Mouse (Mus musculus): Measurements from ENCODE around the gene Zfp94. TPM values are rescaled to one million over a fixed set of nuclear protein-coding genes. Genes with fewer than 3 reads are reported as not detected.
A peak's percentile ranks its signal among the peaks of the same experiment; 100 is the strongest.

Gene Zfp94
- polyA plus RNA-seq, 1 experiment from 2014 or later, result 13.2 TPM

- Histone ChIP-seq H3K36me3 (ENCODE audit: control insufficient read depth, insufficient read depth, low read length) (no peaks in the 10 kb centered on the region), H3K27me3 (ENCODE audit: control insufficient read depth, insufficient read depth, low read length) (no peaks in the 10 kb centered on the region), H3K27ac (replicated peaks; ENCODE audit: low read depth, low read length) (no peak overlapping the region), H3K9me3 (ENCODE audit: control insufficient read depth, low read length) (no peaks in the 10 kb centered on the region), H3K9ac (ENCODE audit: low read length) (peak overlapping the region; percentile 27; the same call in 1 of the 2 replicates), H3K4me2 (ENCODE audit: low read depth, severe bottlenecking) (peak overlapping the region; percentile 56), H3K4me3 (ENCODE audit: low read depth, low read length) (peak overlapping the region; percentile 26), H3K4me1 (ENCODE audit: control insufficient read depth, insufficient read depth, low read length) (no peaks in the 10 kb centered on the region)
- ATAC-seq (ENCODE audit: insufficient number of reproducible peaks, low FRiP score, low TSS enrichment, low read depth) (no peak), DNase-seq (ENCODE audit: low spot score) (peak; percentile 27)
- 49% methylated on average over 20 of the region's 20 CpGs for WGBS
These were observed 10.0 kb upstream of the Zfp94 start for GRCm38 (mm10) chr7:24326273-24327135.

GRCm38 (mm10) chr7:24325675-24326128 lies 9.2 kb upstream of the Zfp94 start:
- Histone ChIP-seq H3K4me2 (ENCODE audit: low read depth, severe bottlenecking) (peak overlapping the region; percentile 56), H3K9ac (ENCODE audit: low read length) (peak overlapping the region; percentile 27; the same call in 1 of the 2 replicates), H3K36me3 (ENCODE audit: control insufficient read depth, insufficient read depth, low read length) (no peaks in the 10 kb centered on the region), H3K27ac (replicated peaks; ENCODE audit: low read depth, low read length) (no peak overlapping the region), H3K9me3 (ENCODE audit: control insufficient read depth, low read length) (no peaks in the 10 kb centered on the region), H3K4me1 (ENCODE audit: control insufficient read depth, insufficient read depth, low read length) (no peaks in the 10 kb centered on the region), H3K27me3 (ENCODE audit: control insufficient read depth, insufficient read depth, low read length) (no peaks in the 10 kb centered on the region), H3K4me3 (ENCODE audit: low read depth, low read length) (peak overlapping the region; percentile 26)
- 9% methylated on average over 13 of the region's 13 CpGs for whole genome bisulfite sequencing
- ATAC-seq (ENCODE audit: insufficient number of reproducible peaks, low FRiP score, low TSS enrichment, low read depth) (peak; percentile 75; the same call in 1 of the 2 replicates), DNase-seq (ENCODE audit: low spot score) (peak; percentile 65)

- peak overlapping the region; percentile 56 for H3K4me2 ChIP-seq (ENCODE audit: low read depth, severe bottlenecking)
- 94% methylated on average over 6 of the region's 6 CpGs for WGBS
- H3K27ac ChIP-seq (replicated peaks; ENCODE audit: low read depth, low read length), result no peak overlapping the region
- no peaks in the 10 kb centered on the region for H3K9me3 ChIP-seq (ENCODE audit: control insufficient read depth, low read length)
- no peak overlapping the region for H3K9ac ChIP-seq (ENCODE audit: low read length)
- H3K36me3 ChIP-seq (ENCODE audit: control insufficient read depth, insufficient read depth, low read length), result no peaks in the 10 kb centered on the region
- DNase-seq (ENCODE audit: low spot score) (no peak), ATAC-seq (ENCODE audit: insufficient number of reproducible peaks, low FRiP score, low TSS enrichment, low read depth) (no peak)
- H3K4me1 ChIP-seq (ENCODE audit: control insufficient read depth, insufficient read depth, low read length), result no peaks in the 10 kb centered on the region
- H3K27me3 ChIP-seq (ENCODE audit: control insufficient read depth, insufficient read depth, low read length), result no peaks in the 10 kb centered on the region
- no peak overlapping the region for H3K4me3 ChIP-seq (ENCODE audit: low read depth, low read length)
These were observed 8.7 kb upstream of the Zfp94 start for GRCm38 (mm10) chr7:24325197-24325596.

- no peak for ATAC-seq (ENCODE audit: insufficient number of reproducible peaks, low FRiP score, low TSS enrichment, low read depth)
- H3K27me3 ChIP-seq (ENCODE audit: control insufficient read depth, insufficient read depth, low read length), result no peaks in the 10 kb centered on the region
- WGBS, result 76% methylated on average over 4 of the region's 4 CpGs
- H3K4me2 ChIP-seq (ENCODE audit: low read depth, severe bottlenecking), result no peak overlapping the region
- no peak overlapping the region for H3K4me3 ChIP-seq (ENCODE audit: low read depth, low read length)
- no peaks in the 10 kb centered on the region for H3K9me3 ChIP-seq (ENCODE audit: control insufficient read depth, low read length)
- no peaks in the 10 kb centered on the region for H3K4me1 ChIP-seq (ENCODE audit: control insufficient read depth, insufficient read depth, low read length)
- H3K9ac ChIP-seq (ENCODE audit: low read length), result no peak overlapping the region
- DNase-seq (ENCODE audit: low spot score), result no peak
- no peaks in the 10 kb centered on the region for H3K36me3 ChIP-seq (ENCODE audit: control insufficient read depth, insufficient read depth, low read length)
- no peak overlapping the region for H3K27ac ChIP-seq (replicated peaks; ENCODE audit: low read depth, low read length)
These were observed 6.1 kb upstream of the Zfp94 start for GRCm38 (mm10) chr7:24322593-24322992.

- 68% methylated on average over 6 of the region's 6 CpGs for WGBS
- Histone ChIP-seq H3K36me3 (ENCODE audit: control insufficient read depth, insufficient read depth, low read length) (no peaks in the 10 kb centered on the region), H3K27ac (replicated peaks; ENCODE audit: low read depth, low read length) (no peak overlapping the region), H3K27me3 (ENCODE audit: control insufficient read depth, insufficient read depth, low read length) (no peaks in the 10 kb centered on the region), H3K4me3 (ENCODE audit: low read depth, low read length) (no peak overlapping the region), H3K4me1 (ENCODE audit: control insufficient read depth, insufficient read depth, low read length) (peaks cover 6% of the 10 kb centered on the region; the same call in 1 of the 2 replicates), H3K9ac (ENCODE audit: low read length) (no peak overlapping the region), H3K9me3 (ENCODE audit: control insufficient read depth, low read length) (no peaks in the 10 kb centered on the region), H3K4me2 (ENCODE audit: low read depth, severe bottlenecking) (no peak overlapping the region)
- DNase-seq (ENCODE audit: low spot score), result no peak
- no peak for ATAC-seq (ENCODE audit: insufficient number of reproducible peaks, low FRiP score, low TSS enrichment, low read depth)
These were observed 2.5 kb upstream of the Zfp94 start for GRCm38 (mm10) chr7:24318942-24319341.

- H3K9me3 ChIP-seq (ENCODE audit: control insufficient read depth, low read length), result no peaks in the 10 kb centered on the region
- no peaks in the 10 kb centered on the region for H3K27me3 ChIP-seq (ENCODE audit: control insufficient read depth, insufficient read depth, low read length)
- 33% methylated on average over 29 of the region's 29 CpGs for WGBS
- peaks cover 6% of the 10 kb centered on the region; the same call in 1 of the 2 replicates for H3K4me1 ChIP-seq (ENCODE audit: control insufficient read depth, insufficient read depth, low read length)
- ATAC-seq (ENCODE audit: insufficient number of reproducible peaks, low FRiP score, low TSS enrichment, low read depth) (peak; percentile 36; the same call in 1 of the 2 replicates), DNase-seq (ENCODE audit: low spot score) (no peak)
- peak overlapping the region; percentile 85 for H3K4me2 ChIP-seq (ENCODE audit: low read depth, severe bottlenecking)
- peak overlapping the region; percentile 81 for H3K9ac ChIP-seq (ENCODE audit: low read length)
- 0 out of 2 replicates have a peak, but pooled peaks cover 2% of the 10 kb centered on the region for H3K36me3 ChIP-seq (ENCODE audit: control insufficient read depth, insufficient read depth, low read length)
- H3K27ac ChIP-seq (replicated peaks; ENCODE audit: low read depth, low read length), result 0 out of 2 replicates have a peak overlapping the region, but pooled peaks have one; percentile 39
- H3K4me3 ChIP-seq (ENCODE audit: low read depth, low read length), result peak overlapping the region; percentile 62
These were observed 520 bp downstream of the Zfp94 start for GRCm38 (mm10) chr7:24315726-24316566.

- peak within 1 kb of the TSS; percentile 65 for H3K9ac ChIP-seq (ENCODE audit: low read length)
- WGBS, result 2% methylated on average over 13 of the region's 13 CpGs
- DNase-seq (ENCODE audit: low spot score) (peak; percentile 80), ATAC-seq (ENCODE audit: insufficient number of reproducible peaks, low FRiP score, low TSS enrichment, low read depth) (peak; percentile 59)
- peak within 1 kb of the TSS; percentile 61 for H3K4me3 ChIP-seq (ENCODE audit: low read depth, low read length)
- no peaks in the 10 kb centered on the region for H3K4me1 ChIP-seq (ENCODE audit: control insufficient read depth, insufficient read depth, low read length)
- peak within 1 kb of the TSS; percentile 91; the same call in 1 of the 2 replicates for H3K27ac ChIP-seq (replicated peaks; ENCODE audit: low read depth, low read length)
- peak within 1 kb of the TSS; percentile 84 for H3K4me2 ChIP-seq (ENCODE audit: low read depth, severe bottlenecking)
- peaks cover 3% of the 10 kb centered on the region; the same call in 1 of the 2 replicates for H3K9me3 ChIP-seq (ENCODE audit: control insufficient read depth, low read length)
- H3K36me3 ChIP-seq (ENCODE audit: control insufficient read depth, insufficient read depth, low read length), result peaks cover 7% of the 10 kb centered on the region; the same call in 1 of the 2 replicates
- no peaks in the 10 kb centered on the region for H3K27me3 ChIP-seq (ENCODE audit: control insufficient read depth, insufficient read depth, low read length)
These were observed 15.6 kb downstream of the Zfp94 start, which contains the start of gene Zfp61 for GRCm38 (mm10) chr7:24300771-24301282. Gene Zfp61 (minus strand): TSS chr7:24301232.
